Mouse (Mus musculus) heart, postnatal 10 days (tissue): ENCODE results near the gene Rab33a. TPM values are rescaled to one million over a fixed set of nuclear protein-coding genes. Genes with fewer than 3 reads are reported as not detected.

ENCODE experiments used
- DNase-seq, 2 experiments: peaks; one replicate each; pipeline ENCODE4 v3.0.0; 2021
- intact Hi-C: fragments of 180-260 bp; cut with DNase I; formaldehyde crosslinking; loops from one replicate; pipeline ENCODE4 v1.15.1; 2025
- total RNA-seq, 2 experiments: library from RNA; stranded (reverse); gene quantifications; 2 replicates each; pipeline ENCODE4 v1.2.3; 2021

Rab33a gene
- under 1 TPM in 1 of 2 experiments, not detected in 1; 0.30 TPM for total RNA-seq

- intact Hi-C loops: loop anchor here (10.0 kb wide), 1 partner anchor 234 kb away; no protein-coding TSS in a partner anchor
- peak; percentile 20 to 23 for DNase-seq
Measured at GRCm38 (mm10) chrX:48518808-48519548, at the start of gene Rab33a. Rab33a (plus strand) TSS chrX:48519285.

- intact Hi-C loops: no loop called here
- no peak for DNase-seq
Measured at GRCm38 (mm10) chrX:48481095-48481494, 38.0 kb upstream of the Rab33a start.

GRCm38 (mm10) chrX:48481687-48482086, 37.4 kb upstream of the Rab33a start:
- no peak for DNase-seq
- intact Hi-C loops: no loop called here

GRCm38 (mm10) chrX:48493763-48494162, 25.3 kb upstream of the Rab33a start:
- intact Hi-C loops: no loop called here

GRCm38 (mm10) chrX:48513166-48513807, 5.8 kb upstream of the Rab33a start, which contains the start of gene Aifm1:
Aifm1 (minus strand) TSS chrX:48513563.
- peak; percentile 93 to 94 for DNase-seq
- intact Hi-C loops: loop anchor here (10.0 kb wide), 1 partner anchor 228 kb away; no protein-coding TSS in a partner anchor

More at GRCm38 (mm10) chrX:48493763-48494162, 25.3 kb upstream of the Rab33a start:
- DNase-seq: no peak

- intact Hi-C loops: loop anchor here (10.0 kb wide), 1 partner anchor 229 kb away; no protein-coding TSS in a partner anchor
Measured at GRCm38 (mm10) chrX:48513824-48514223, 5.3 kb upstream of the Rab33a start.

GRCm38 (mm10) chrX:48518211-48518807, 776 bp upstream of the Rab33a start:
- intact Hi-C loops: loop anchor here (10.0 kb wide), 1 partner anchor 234 kb away; no protein-coding TSS in a partner anchor
- no peak for DNase-seq

More at GRCm38 (mm10) chrX:48513824-48514223, 5.3 kb upstream of the Rab33a start:
- DNase-seq: no peak

- intact Hi-C loops: loop anchor here (10.0 kb wide), 1 partner anchor 235 kb away; no protein-coding TSS in a partner anchor
- no peak for DNase-seq
Measured at GRCm38 (mm10) chrX:48519549-48520085, 532 bp downstream of the Rab33a start.

GRCm38 (mm10) chrX:48521651-48522050, 2.6 kb downstream of the Rab33a start:
- DNase-seq: no peak
- intact Hi-C loops: no loop called here

- DNase-seq: no peak
Measured at GRCm38 (mm10) chrX:48523512-48523911, 4.4 kb downstream of the Rab33a start.

GRCm38 (mm10) chrX:48525332-48525731, 6.2 kb downstream of the Rab33a start:
- no peak for DNase-seq
- intact Hi-C loops: no loop called here

More at GRCm38 (mm10) chrX:48523512-48523911, 4.4 kb downstream of the Rab33a start:
- intact Hi-C loops: no loop called here

- intact Hi-C loops: no loop called here
Measured at GRCm38 (mm10) chrX:48525866-48526265, 6.8 kb downstream of the Rab33a start.

GRCm38 (mm10) chrX:48526435-48526834, 7.3 kb downstream of the Rab33a start:
- intact Hi-C loops: no loop called here
- DNase-seq: no peak

More at GRCm38 (mm10) chrX:48525866-48526265, 6.8 kb downstream of the Rab33a start:
- DNase-seq: peak; percentile 8 to 12

- peak; percentile 74 to 83 for DNase-seq
- intact Hi-C loops: loop anchor here (2.0 to 5.0 kb wide), 2 partner anchors 107 to 540 kb away; no protein-coding TSS in a partner anchor
Measured at GRCm38 (mm10) chrX:48532175-48532574, 13.1 kb downstream of the Rab33a start.

Other genes starting within 250 kb of the Rab33a start
- 10 to 100 TPM in 1 of 2 experiments, 1 to 10 TPM in 1; 9.6 to 13.6 TPM for gene Bcorl1, start 177.9 kb upstream of the Rab33a start, total RNA-seq
- 10 to 100 TPM; 15.3 to 16.7 TPM for gene Elf4, start 56.2 kb upstream of the Rab33a start, total RNA-seq
- 10 to 100 TPM; 92.5 to 97.6 TPM for gene Aifm1, start 5.7 kb upstream of the Rab33a start, total RNA-seq
- gene Zfp280c, start 75.2 kb downstream of the Rab33a start, total RNA-seq: 10 to 100 TPM; 10.6 to 13.3 TPM
- gene Slc25a14, start 104.1 kb downstream of the Rab33a start, total RNA-seq: 1 to 10 TPM; 2.5 to 3.3 TPM
- not detected for gene Gpr119, start 155.2 kb downstream of the Rab33a start, total RNA-seq
- gene Rbmx2, start 175.7 kb downstream of the Rab33a start, total RNA-seq: 1 to 10 TPM; 3.9 to 4.6 TPM